Mouse (Mus musculus): ENCODE data around the gene Polr2c. TPM values are rescaled to one million over a fixed set of nuclear protein-coding genes. Genes with fewer than 3 reads are reported as not detected.
"Not testable (repeated sequence)": the region's sequence is repeated elsewhere in the genome, so short reads cannot be mapped to it uniquely, and the experiment has no call there.

The Polr2c gene
- polyA plus RNA-seq, 1 experiment from 2014 or later: 117 TPM

DNA sequence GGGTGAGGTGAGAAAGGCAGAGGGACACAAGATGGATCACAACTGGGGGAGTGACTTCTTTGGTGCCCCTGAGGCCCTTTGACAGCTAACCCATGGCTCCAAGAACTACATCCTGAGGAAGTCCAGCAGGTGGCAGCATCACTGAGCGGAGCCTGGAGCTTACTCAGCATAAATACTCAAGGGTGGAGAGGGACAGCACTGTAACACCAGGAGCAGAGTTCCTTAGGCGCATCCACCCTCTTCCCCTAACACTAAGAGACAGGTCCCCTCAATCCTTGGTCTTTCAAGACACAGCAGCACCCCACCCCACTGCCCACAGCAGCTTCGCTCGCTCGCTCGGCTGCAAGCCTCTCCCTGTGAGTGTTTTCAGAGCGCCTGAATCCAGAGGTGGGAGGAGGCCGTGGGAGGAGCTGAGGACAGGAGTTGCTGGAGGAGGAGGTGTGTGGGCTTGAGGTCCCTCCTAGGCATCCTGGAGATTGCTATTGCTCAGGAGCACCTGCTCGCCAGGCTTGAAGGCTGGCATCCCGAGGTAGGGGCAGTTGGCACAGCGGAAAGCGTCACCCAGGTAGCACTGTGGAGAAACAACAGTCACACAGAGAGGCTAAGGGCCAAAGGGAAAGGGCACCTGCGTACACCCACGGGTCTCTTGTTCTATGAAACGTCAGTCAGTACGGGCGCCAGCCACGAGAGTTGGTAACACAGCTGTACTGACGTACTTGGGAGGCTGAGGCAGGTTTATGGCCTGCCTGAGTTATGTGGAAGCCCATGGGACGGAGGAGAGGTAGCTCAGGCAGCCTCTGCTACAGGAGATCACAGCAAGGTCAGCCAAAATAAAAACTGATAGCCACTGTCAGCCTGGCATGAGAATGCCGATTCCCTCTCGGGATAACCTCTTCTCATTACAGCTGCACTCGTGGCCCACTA lies 34.4 kb upstream of the Polr2c start:
- no peak overlapping the region for H3K9ac ChIP-seq (replicated peaks)
- ATAC-seq (ENCODE audit: low FRiP score): peak; percentile 45; the same call in 1 of the 2 replicates
- no peak overlapping the region for H3K27ac ChIP-seq (replicated peaks)
- H3K9me3 ChIP-seq (replicated peaks): no peaks in the 10 kb centered on the region
- peaks cover 71% of the 10 kb centered on the region for H3K36me3 ChIP-seq
- H3K4me1 ChIP-seq: no peaks in the 10 kb centered on the region
- no peaks in the 10 kb centered on the region for H3K27me3 ChIP-seq (replicated peaks)
- no peak overlapping the region for H3K4me3 ChIP-seq (replicated peaks)
- no peak overlapping the region for H3K4me2 ChIP-seq
- WGBS: 77% methylated on average over 23 of the region's 23 CpGs

DNA sequence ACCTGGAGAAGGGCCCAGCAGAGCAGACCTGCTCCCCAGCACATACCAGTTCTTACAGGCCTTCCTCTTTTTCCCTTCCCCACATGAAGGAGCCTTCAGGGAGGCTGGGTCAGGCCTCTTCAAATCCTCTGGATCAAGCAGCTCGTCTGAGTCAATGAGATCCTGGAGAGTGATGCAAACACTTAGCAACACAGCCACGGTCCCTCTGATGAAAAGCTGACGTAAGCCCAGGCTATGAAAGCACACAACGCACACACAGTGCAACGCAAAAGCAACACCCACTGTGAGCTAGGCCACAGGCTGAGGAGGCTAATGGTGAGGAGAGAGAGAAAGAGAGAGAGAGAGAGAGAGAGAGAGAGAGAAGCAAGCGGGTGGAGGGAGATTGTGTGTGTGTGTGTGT lies 32.1 kb upstream of the Polr2c start:
- 89% methylated on average over 6 of the region's 6 CpGs for WGBS
- H3K4me2 ChIP-seq: no peak overlapping the region
- H3K4me1 ChIP-seq: no peaks in the 10 kb centered on the region
- no peaks in the 10 kb centered on the region for H3K9me3 ChIP-seq (replicated peaks)
- 0 out of 2 replicates have a peak overlapping the region, but pooled peaks have one; percentile 17 for H3K9ac ChIP-seq (replicated peaks)
- no peak overlapping the region for H3K27ac ChIP-seq (replicated peaks)
- no peak for ATAC-seq (ENCODE audit: low FRiP score)
- no peak overlapping the region for H3K4me3 ChIP-seq (replicated peaks)
- no peaks in the 10 kb centered on the region for H3K27me3 ChIP-seq (replicated peaks)
- H3K36me3 ChIP-seq: peaks cover 76% of the 10 kb centered on the region

DNA sequence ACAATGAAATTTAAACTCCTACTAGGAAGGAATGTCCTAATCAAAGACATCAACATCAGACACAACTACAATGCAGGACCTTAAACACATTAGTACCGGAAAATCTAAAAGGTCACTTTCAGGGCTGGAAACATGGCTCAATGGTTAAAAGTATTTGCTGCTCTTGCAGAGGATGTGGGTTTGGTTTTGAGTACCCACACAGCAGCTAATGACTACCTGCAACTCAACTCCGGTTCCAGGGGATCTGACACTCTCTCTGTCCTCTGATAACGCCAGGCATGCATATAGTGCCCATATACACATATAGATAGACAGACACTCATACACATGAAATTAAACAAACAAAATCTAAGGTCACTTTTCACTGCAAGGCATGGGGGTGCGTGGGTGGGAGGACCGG lies 31.0 kb upstream of the Polr2c start:
- 96% methylated on average over 5 of the region's 5 CpGs for WGBS
- H3K9me3 ChIP-seq (replicated peaks): no peaks in the 10 kb centered on the region
- H3K4me2 ChIP-seq: no peak overlapping the region
- ATAC-seq (ENCODE audit: low FRiP score): no peak
- H3K36me3 ChIP-seq: peaks cover 72% of the 10 kb centered on the region
- H3K9ac ChIP-seq (replicated peaks): no peak overlapping the region
- no peaks in the 10 kb centered on the region for H3K4me1 ChIP-seq
- no peak overlapping the region for H3K4me3 ChIP-seq (replicated peaks)
- no peak overlapping the region for H3K27ac ChIP-seq (replicated peaks)
- no peaks in the 10 kb centered on the region for H3K27me3 ChIP-seq (replicated peaks)

DNA sequence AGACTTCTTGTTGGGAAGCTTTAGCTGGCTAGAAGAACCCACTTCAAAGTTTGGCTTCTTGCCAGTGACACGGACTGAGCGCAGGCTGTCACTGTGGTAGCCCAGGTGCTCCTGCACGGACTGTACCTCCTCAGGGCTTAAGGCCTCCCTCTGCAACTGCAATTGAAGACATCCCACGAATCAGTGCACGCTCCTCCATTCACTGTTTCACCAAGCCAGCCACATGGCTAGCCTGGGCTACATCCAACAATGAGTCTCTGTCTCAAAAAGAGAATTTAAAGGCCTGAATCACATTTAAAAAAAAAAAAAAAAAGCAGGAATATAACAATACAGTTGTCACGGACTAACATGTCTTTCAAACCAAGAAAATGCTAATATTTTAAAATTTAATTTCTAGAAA lies 29.0 kb upstream of the Polr2c start:
- Histone ChIP-seq H3K4me3 (replicated peaks) (no peak overlapping the region), H3K9me3 (replicated peaks) (no peaks in the 10 kb centered on the region), H3K9ac (replicated peaks) (no peak overlapping the region), H3K27me3 (replicated peaks) (no peaks in the 10 kb centered on the region), H3K27ac (replicated peaks) (no peak overlapping the region), H3K4me1 (peaks cover 5% of the 10 kb centered on the region; the same call in 1 of the 2 replicates), H3K4me2 (no peak overlapping the region), H3K36me3 (peaks cover 62% of the 10 kb centered on the region)
- ATAC-seq (ENCODE audit: low FRiP score): no peak
- 89% methylated on average over 6 of the region's 6 CpGs for WGBS

DNA sequence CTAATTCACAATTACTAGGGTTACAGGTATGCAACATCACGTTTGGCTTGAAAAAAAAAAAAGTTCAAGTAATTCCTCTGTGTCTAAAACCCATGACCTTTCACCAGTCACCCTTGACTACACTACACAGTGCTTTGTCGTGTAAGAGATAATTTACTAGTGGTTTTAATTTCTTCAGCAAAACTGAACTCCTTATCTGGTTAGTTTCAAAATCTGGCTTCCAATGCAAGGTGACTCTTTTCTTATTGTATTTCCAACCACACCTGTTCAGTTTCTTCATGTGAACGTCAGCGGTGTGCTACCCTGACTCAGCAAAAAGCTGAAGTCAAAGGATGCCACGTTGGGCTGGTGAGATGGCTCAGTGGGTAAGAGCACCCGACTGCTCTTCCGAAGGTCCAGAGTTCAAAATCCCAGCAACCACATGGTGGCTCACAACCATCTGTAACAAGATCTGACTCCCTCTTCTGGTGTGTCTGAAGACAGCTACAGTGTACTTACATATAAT lies 23.3 kb upstream of the Polr2c start:
- not testable (repeated sequence) for ATAC-seq (ENCODE audit: low FRiP score); H3K9ac ChIP-seq (replicated peaks); H3K4me2 ChIP-seq; H3K9me3 ChIP-seq (replicated peaks); H3K27ac ChIP-seq (replicated peaks); H3K4me3 ChIP-seq (replicated peaks); H3K27me3 ChIP-seq (replicated peaks)
- H3K36me3 ChIP-seq: peaks cover 21% of the 10 kb centered on the region
- H3K4me1 ChIP-seq: peaks cover 23% of the 10 kb centered on the region
- WGBS: 82% methylated on average over 7 of the region's 7 CpGs

DNA sequence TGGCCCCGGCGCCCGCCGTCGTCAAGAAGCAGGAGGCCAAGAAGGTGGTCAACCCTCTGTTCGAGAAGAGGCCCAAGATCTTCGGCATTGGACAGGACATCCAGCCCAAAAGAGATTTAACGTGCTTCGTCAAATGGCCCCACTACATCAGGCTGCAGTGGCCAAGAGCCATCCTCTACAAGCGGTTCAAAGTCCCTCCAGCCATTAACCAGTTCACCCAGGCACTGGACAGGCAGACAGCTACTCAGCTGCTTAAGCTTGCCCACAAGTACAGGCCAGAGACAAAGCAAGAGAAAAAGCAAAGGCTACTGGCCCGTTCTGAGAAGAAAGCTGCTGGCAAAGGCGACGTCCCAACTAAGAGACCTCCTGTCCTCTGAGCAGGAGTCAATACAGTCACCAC lies 21.5 kb upstream of the Polr2c start:
- not testable (repeated sequence) for H3K27me3 ChIP-seq (replicated peaks); H3K9me3 ChIP-seq (replicated peaks); H3K4me2 ChIP-seq; H3K36me3 ChIP-seq; H3K4me3 ChIP-seq (replicated peaks); H3K9ac ChIP-seq (replicated peaks); ATAC-seq (ENCODE audit: low FRiP score); H3K27ac ChIP-seq (replicated peaks)
- H3K4me1 ChIP-seq: peaks cover 27% of the 10 kb centered on the region
- 94% methylated on average over 13 of the region's 13 CpGs for WGBS

DNA sequence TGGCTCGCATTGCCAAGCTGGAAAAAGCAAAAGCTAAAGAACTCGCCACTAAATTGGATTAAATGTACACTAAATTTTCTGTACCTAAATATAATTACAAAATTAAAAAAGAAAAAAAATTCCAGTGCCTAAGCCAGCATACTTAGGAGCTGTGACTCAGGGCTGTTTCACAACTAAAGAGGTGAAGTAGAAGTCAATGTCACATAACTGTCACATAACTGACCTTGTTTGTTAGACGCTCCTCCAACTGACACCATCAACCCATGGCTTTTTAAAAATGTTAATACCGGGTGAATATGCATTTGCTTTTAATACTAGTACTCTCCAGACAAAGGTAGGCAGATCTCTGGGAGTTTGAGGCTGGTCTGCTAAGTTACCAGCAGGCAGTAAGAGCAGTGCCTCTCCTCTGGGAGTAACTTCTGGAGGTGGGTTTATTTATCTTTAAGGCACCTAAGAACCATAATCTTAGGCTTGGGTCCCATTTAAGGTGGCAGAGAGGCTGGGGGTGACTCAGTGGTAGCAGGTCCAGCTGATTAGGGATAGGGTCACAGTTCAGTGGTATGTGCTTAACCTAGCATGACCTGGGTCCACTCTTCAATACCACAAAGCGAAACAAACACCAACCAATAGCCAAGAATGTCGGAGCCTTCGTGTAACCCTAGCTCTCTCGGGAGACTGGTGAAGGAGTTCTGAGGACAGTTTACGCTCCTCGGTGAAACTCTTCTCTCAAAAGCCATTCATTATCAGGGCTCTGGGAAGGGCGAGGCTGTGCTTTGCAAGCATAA lies 20.6 kb upstream of the Polr2c start:
- Histone ChIP-seq H3K9me3 (replicated peaks) (no peaks in the 10 kb centered on the region), H3K27ac (replicated peaks) (no peak overlapping the region), H3K4me2 (peak overlapping the region; percentile 87), H3K4me1 (peaks cover 27% of the 10 kb centered on the region), H3K27me3 (replicated peaks) (no peaks in the 10 kb centered on the region), H3K9ac (replicated peaks) (peak overlapping the region; percentile 86; the same call in 1 of the 2 replicates), H3K36me3 (peaks cover 2% of the 10 kb centered on the region), H3K4me3 (replicated peaks) (peak overlapping the region; percentile 86)
- 81% methylated on average over 11 of the region's 11 CpGs for WGBS
- no peak for ATAC-seq (ENCODE audit: low FRiP score)

DNA sequence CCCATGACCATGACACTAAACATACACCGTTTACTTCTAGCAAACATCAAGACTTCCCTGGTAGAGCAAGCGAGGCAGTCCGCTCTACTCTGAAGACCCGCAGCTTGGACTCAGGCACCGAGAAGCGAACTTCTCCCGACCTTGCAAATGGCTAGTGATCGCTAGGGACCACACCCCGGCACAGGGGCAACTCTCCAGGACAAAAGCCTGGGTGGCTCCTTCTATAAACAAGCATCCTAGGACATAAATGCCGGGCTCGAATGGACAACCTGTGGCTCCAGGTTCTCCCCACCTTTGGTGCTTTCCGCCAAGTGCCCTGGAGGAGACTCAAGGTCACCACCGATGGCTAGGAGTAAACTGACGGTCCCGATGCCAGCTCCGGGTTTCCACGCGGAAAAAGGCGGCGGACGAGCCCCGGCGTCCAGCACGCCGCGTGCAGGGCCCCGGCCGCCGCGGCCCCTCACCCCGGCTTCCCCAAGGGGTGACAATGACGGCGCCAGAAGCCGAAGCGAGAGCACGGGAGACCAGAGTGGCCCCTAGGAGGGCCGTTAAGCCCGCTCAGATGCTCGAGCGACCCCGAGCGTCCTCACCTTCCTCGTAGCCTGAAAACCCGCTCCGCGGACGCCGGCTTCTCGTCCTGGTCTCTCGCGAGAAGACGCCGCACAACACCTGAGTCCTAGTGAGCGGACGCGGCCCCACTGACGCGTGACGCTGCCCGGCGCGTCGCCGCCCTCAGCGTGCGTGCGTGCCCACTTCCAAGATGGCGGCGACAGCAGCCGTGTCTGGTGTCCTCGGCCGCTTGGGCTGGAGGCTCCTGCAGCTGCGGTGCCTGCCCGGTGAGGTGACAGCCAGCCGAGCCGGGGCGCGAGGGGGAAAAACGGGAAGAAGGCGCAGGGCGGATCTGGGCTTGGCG lies 19.3 kb upstream of the Polr2c start, which contains the start of the genes Coq9 and Ciapin1:
Gene Coq9, plus strand, starts transcription at position 660 of the 913 bp plus-strand sequence.
Gene Ciapin1, minus strand, starts transcription at position 697 of the 913 bp plus-strand sequence.
- no peaks in the 10 kb centered on the region for H3K36me3 ChIP-seq
- peak within 1 kb of the TSS; percentile 86 for H3K9ac ChIP-seq (replicated peaks)
- H3K27me3 ChIP-seq (replicated peaks): no peaks in the 10 kb centered on the region
- peak within 1 kb of the TSS; percentile 86 for H3K4me3 ChIP-seq (replicated peaks)
- peak; percentile 98 for ATAC-seq (ENCODE audit: low FRiP score)
- no peaks in the 10 kb centered on the region for H3K9me3 ChIP-seq (replicated peaks)
- WGBS: under 1% methylated on average over 82 of the region's 82 CpGs
- H3K4me2 ChIP-seq: peak within 1 kb of the TSS; percentile 87
- H3K27ac ChIP-seq (replicated peaks): peak within 1 kb of the TSS; percentile 96
- H3K4me1 ChIP-seq: peaks cover 22% of the 10 kb centered on the region

DNA sequence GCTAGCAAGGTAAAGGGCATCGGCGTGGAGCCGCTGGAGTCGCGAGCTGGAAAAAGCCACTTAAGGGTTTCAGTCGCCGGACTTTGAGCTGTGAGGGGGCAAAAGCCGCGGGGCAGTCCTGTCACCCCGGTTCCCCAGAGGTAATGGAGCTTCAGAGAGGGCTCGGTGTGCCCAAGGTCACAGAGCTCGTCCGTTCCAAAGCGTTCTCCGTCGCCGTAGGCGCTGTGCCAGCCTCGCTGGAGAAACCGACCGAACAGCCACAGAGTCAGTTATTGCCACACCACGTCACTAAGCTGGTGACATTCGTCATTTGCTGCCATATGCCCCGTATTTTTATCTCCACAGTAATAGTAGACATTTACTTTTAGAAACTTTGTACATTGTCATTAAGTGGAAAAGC lies 18.6 kb upstream of the Polr2c start:
- no peaks in the 10 kb centered on the region for H3K9me3 ChIP-seq (replicated peaks)
- H3K27ac ChIP-seq (replicated peaks): peak overlapping the region; percentile 96
- peak overlapping the region; percentile 86 for H3K9ac ChIP-seq (replicated peaks)
- H3K36me3 ChIP-seq: no peaks in the 10 kb centered on the region
- WGBS: under 1% methylated on average over 24 of the region's 24 CpGs
- peak overlapping the region; percentile 62 for H3K4me2 ChIP-seq
- peaks cover 22% of the 10 kb centered on the region for H3K4me1 ChIP-seq
- H3K27me3 ChIP-seq (replicated peaks): no peaks in the 10 kb centered on the region
- peak overlapping the region; percentile 86 for H3K4me3 ChIP-seq (replicated peaks)
- peak; percentile 71 for ATAC-seq (ENCODE audit: low FRiP score)

DNA sequence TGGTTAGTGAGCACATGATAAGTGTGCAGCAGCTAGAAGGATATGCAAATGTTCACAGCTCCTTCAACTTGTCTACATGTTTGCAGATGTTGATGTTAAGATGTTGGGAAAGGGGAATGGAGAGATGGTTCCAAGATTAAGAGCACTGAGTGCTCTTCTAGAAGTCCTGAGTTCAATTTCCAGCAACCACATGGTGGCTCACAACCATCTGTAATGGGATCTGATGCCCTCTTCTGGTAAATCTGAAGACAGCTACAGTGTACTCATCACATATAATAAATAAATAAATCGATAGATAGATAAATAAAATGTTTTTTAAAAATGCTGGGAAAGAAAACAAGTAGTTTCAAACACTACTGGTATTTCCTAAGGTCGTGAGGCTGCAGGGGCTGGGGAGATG lies 16.1 kb upstream of the Polr2c start:
- H3K27ac ChIP-seq (replicated peaks): no peak overlapping the region
- no peaks in the 10 kb centered on the region for H3K27me3 ChIP-seq (replicated peaks)
- 53% methylated on average over 2 of the region's 2 CpGs for WGBS
- no peaks in the 10 kb centered on the region for H3K9me3 ChIP-seq (replicated peaks)
- H3K4me3 ChIP-seq (replicated peaks): no peak overlapping the region
- no peak overlapping the region for H3K9ac ChIP-seq (replicated peaks)
- no peak overlapping the region for H3K4me2 ChIP-seq
- H3K36me3 ChIP-seq: peaks cover 25% of the 10 kb centered on the region
- peaks cover 21% of the 10 kb centered on the region for H3K4me1 ChIP-seq
- ATAC-seq (ENCODE audit: low FRiP score): no peak

DNA sequence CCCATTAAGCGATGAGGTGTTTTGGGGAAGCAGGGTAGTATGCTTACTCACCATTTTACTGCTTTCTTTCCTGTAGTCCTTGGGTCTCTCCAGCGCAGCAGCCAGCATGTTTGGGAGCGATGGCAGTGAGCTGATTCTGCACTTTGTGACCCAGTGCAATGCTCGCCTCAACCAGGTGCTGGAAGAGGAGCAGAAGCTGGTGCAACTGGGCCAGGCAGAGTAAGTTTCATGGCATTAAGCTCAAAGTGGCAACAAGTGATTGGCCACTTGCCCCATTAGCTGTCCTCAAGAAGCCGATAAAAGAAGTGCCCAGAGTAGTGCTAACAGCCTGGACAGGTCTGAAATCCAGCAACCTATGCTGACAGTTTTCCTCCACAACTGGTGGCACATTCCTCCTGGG lies 7.2 kb upstream of the Polr2c start:
- WGBS: 94% methylated on average over 5 of the region's 5 CpGs
- no peaks in the 10 kb centered on the region for H3K27me3 ChIP-seq (replicated peaks)
- H3K27ac ChIP-seq (replicated peaks): no peak overlapping the region
- H3K36me3 ChIP-seq: peaks cover 83% of the 10 kb centered on the region
- H3K4me1 ChIP-seq: no peaks in the 10 kb centered on the region
- no peak overlapping the region for H3K9ac ChIP-seq (replicated peaks)
- ATAC-seq (ENCODE audit: low FRiP score): no peak
- no peaks in the 10 kb centered on the region for H3K9me3 ChIP-seq (replicated peaks)
- H3K4me2 ChIP-seq: no peak overlapping the region
- no peak overlapping the region for H3K4me3 ChIP-seq (replicated peaks)

All from neural tube, embryonic 15.5 days (tissue).